Mouse (Mus musculus) kidney, postnatal 14 days (tissue): ENCODE data around the gene Sipa1l1.

ENCODE experiments used
- DNase-seq: peaks from one replicate; pipeline ENCODE4 v3.0.0; 2022; ENCODE audit warnings: mixed read lengths

Sipa1l1 gene

DNA sequence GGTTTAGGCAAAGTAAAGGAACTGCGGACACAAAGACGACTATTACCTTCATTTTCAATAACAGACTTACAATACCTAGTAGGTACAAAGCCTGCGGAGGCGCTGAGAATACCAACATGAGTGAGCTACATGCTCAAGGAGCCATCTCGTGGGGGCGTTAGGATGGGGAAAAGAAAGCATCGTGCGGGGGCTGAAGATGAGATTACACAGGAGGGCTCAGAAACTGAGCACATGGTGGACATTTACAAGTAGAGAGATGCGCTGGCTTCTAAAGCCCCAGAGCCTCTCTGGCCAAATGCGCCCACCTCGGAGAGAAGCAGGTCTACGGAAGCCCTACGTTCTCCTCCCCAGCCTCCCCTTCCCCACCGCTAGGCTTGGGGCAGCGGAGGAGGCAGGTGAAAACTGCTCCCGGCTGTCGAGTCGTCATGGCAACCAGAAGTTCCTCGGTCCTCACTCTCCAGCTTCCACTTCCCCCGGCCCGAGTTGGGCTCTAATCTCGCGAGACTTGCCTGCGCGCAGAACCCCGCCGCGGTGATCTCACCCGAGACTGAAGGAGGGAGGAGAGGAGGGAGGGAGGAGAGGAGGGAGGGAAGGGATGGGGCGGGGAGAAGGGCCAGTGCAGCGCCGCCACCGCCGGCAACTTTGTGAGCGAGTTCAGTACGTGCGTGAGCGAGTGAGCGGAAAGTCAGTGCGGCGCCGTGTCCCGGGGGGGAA is at the start of gene Sipa1l1:
TSS of gene Sipa1l1 (plus strand) at position 501 of the 714 bp plus-strand sequence.
- DNase-seq = peak; percentile 96

DNA sequence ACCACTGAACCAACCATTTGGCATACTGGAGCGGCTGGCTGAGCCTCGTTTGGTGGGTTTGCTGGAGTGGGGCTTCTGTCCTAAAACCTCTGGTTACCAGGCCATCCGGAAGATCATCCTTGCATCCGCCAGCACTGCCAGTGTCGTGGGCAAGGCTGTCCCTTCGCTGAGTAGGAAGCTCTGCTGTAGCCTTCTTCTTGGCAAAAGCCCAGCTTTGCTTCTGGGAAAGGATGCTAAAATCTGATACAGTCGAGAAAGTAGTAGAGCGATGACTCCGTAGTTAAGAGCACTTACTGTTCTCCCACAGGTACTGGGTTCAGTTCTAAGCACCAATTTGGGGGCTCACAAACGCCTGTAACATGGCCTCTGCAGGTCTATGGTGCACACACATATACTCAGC is 47.2 kb upstream of the Sipa1l1 start:
- DNase-seq = peak; percentile 25

DNA sequence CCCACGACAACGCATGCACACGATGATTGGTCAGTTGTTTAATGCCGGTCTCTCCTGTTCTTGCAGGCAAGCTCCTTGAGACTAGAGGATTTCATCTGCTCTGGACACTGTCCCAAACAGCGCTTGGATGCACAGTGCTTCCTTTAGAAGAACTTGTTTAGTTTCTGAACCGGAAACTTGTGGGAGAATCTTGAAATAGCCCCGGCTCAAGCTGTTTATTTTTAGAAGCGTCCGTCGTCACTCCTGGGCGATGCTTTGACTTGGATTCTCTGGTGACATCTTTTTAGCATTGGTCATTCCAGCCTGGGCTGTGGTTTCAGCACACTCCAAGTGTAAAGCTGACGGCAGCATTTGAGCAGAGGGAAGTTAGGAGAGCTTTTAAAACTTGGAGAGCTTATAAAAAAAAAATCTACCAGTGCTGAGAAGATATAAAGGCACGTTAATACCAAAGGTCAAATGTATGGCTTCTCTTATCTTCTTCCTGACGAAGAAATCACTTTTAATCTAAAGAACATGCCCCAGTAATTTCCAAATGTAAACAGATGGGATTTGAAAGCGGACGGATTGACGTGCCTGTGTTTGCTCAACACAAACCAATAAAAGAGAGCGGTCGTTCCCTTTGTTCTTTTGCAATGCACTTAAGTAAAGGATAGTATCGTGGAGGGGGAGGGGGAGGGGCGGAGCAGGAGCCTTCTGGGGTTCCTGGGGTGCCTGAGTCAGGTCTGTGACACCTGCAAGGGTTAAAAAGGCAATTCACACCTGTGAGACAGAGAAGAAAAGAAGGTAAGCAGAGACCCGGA is 46.5 kb upstream of the Sipa1l1 start:
- peak; percentile 60 for DNase-seq

DNA sequence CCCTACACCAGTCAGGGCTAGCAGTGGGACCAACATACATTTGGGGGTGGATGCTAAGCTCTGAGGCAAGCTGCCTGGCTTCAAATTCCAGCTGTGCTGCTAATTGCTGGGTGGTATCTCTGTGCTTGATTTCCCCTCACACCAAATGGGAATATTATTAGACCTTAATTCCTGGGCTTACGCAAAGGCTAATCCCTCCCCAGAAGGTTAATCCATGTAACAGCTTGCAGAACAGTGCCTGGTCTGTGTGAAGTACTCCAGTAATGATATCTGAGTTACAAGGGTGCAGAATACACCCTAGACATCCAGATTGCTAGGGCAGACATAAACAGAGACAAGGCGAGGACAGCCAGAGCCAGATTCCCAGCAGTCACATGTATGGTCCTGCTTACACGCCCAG is 42.3 kb upstream of the Sipa1l1 start:
- no peak for DNase-seq

DNA sequence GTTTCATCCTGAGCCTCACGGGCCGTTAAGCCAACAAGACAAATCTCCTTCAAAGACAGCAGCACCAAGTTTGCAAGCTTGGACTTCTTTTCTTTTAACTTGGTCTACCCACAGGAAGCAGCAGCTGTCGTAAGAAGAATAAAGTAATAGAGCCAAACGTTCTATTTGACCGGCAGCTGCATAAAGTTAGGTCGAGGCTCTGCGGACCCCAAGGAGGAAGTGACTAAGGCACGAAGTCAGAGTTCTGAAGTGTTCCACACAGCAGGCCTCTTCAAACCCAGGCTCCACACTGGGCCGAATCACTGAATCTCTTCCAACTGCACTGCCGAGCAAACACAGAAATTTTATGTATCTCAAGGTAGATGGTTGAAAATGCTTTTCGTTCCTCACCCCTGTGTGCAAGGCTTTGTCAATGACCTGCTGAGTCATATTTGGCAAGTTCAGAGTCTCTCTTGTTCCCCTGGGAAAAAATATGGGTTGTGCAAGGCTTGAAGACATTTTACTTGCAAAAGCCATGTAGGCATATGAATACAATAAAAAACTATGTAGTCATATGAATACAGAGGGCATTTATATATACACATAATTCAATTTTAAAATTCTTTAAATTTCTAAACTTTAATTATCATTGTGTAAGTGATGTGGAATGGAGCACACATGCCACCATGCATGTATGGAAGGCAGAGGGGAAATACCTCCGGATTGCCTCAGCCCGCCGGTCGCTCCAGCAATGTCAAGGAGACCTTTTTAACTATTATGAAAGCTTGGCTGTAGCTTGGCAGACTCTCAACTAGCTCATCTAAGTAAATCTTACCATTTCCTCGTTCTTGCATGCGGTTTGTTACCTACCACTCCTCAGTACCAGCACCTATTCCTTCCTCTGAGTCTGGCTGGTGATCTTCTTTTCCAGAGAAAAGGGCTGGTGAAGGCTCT is 29.6 kb upstream of the Sipa1l1 start:
- no peak for DNase-seq

DNA sequence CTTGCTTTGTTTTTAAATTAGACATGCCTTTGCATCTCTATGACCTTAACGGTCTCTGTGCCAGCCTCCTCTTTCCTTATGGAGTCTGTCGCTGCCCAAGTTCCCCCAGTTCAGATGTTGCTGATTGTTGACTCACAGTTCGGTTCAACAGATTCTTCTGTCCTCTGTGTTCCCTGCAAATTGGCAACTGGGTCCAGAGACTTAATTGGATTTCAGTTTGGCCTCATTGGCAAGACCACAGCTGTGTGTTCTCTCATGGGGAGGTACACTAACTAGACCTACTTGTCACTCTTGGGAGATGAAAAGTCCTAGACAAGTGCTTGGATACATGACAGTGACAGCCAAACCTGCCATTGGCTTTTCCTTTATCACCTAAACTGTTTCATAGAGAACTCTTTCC is 25.7 kb upstream of the Sipa1l1 start:
- DNase-seq = no peak

DNA sequence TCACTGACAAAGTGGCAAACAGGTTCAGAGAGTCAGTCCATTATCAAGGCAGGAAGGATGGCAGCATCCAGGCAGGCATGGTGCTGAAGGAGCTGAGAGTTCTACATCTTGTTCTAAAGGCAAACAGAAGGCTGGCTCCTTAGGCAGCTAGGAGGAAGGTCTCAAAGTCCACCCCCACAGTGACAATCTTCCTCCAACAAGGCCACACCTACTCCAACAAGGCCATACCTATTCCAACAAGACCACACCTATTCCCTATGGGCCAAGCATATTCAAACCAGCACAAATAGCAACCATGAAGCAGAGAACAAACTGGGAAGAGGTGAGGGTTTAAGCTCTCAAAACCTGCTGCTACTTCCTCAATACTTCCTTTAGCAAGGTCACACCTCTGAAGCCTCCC is 23.9 kb upstream of the Sipa1l1 start:
- DNase-seq = no peak

DNA sequence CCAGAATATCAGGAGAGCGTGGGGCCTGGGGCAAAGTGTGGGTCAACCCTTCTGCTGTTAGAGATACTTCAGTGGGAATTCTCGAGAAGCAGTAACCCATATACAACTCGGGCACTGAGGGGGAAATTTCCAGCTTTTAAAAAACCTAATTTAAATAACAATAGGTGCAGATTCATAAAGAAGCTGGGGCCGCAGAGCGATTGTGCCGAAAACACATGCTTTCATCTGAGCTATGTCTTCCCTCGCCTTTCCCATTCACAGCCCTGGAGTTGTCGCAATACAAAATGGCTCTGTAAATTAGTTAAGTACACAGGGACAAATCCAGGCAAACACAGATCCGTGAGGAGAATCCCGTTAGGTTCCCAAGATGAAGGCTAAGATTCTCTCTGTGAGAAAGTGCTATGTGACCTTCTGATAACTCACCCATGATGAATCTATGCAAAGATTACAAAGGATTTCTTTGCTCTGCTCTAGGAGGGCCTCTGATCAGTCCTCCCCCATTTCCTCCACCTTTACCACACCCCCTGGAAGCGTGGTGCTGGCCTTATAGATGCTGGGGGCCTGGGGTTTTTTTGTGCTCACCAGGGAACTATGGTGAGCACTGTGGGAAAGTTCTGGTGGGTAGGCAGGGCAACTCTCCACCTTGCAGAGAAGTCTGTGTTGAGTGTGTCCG is 22.0 kb upstream of the Sipa1l1 start:
- DNase-seq = no peak

DNA sequence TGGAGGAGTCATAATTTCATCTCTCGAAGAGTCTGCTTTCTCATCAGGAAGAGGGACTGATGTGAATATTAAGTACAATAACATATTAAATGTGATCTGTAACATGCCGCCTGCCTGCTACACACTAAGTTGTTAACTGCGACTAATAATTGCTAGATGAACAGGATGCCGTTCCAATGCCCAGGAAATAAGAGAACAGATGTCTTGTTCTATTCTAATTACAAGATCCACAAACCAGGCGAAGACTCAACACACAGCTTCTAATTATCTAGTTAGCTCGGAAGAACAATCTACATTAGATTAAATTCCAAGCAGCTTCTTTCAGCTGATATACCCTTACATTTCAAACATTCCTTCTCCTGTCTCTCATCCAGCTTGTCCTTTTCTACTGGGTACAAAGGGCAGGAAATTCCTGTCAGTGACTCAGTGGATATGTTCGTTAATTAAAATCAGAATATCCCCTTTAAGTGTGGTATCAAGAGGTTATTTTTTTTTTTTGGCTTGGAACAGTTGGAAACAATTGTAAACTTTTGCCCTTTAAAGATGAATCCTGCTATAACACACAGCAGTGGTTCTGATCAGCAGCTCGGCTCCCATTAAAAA is 20.7 kb upstream of the Sipa1l1 start:
- no peak for DNase-seq

DNA sequence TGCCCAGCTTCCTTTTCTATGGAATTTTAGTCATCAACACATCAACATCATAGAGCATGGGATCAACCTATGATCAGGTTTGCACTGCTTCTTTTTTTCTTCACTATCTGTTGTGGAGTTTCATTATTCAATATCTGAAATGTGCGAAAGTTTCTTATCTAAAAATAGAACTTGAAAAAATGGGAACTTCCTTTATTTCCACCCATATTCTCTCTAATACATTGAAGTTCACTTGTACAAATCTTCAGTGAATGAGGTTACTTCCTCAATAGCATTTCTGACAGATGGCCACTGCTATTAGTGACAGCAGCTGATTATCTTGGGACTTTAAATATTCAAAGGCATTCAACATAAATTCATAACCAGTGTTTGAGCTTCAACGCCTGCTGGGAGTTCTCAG is 18.1 kb upstream of the Sipa1l1 start:
- DNase-seq = no peak

DNA sequence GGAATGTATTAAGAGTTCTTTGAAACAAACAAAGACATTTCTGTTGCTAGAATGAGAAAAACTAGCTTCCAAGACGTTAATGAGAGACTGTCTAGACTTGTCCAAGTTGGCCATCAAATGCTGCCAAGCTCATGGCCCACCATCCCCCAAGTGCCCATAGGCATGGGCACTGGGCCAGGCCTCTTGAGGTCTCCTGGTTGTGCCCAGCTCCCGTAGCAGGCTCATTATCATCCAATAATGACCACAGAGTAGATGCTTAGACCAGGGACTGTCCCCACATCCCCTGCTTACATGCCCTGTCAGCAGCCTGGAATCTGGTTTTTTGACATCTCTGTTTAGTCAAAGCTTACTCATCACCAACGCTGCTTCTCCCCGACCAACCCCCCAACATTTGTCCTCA is 14.6 kb upstream of the Sipa1l1 start:
- DNase-seq = no peak

DNA sequence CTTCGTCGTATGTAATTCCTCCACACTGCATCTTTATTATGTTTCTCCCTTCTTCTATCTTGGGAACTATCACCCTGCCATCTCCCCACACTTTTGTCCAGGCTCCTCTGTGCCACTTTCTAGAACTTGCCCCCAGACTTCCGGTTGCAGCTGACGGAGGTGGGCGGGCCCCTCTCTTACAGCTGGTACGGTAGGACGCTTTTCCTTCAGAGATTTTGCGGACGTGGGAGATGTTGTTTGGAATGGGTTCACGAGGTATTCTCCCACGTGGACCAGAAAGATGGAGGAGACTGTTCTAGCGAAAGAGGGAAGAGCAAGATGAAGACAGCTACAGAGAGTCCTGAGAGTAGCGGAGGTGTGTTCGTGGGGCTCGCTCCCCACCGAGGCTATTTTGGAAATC is 10.6 kb upstream of the Sipa1l1 start:
- no peak for DNase-seq

DNA sequence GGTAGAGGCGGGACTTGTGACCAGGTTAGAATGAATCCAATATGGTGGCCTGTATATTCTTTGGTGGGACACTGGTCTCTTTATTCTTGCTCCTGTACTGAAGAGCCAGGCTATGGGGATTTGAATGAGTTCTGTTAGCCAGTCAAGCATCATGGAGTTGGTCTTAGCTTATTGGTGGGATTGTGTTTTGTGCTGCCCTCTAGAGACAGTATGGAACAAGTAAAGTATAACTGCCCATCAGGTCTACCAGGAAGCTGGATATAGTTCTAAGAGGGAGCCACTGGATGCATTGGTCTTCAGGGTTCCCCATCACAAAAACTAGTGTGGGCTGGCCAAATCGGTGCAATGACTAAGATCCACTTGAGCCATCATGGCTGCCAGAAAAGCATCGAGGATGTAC is 9.7 kb upstream of the Sipa1l1 start:
- DNase-seq = no peak

DNA sequence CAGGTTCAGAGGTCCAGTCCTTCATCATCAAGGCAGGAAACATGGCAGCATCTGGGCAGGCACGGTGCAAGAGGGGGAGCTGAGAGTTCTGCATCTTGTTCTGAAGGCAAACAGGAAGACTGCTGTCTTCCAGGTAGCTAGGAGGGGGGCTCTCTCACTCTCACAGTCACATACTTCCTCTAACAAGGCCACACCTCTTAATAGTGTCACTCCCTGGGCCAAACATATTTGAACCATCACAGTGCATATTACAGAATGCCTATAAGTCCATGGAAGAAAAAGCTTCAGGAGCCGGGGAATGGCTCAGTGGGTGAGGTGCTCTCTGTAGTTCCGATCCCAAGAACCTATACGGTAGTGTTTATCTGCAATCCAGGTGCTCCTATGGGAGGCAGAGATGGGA is 3.5 kb upstream of the Sipa1l1 start:
- no peak for DNase-seq

DNA sequence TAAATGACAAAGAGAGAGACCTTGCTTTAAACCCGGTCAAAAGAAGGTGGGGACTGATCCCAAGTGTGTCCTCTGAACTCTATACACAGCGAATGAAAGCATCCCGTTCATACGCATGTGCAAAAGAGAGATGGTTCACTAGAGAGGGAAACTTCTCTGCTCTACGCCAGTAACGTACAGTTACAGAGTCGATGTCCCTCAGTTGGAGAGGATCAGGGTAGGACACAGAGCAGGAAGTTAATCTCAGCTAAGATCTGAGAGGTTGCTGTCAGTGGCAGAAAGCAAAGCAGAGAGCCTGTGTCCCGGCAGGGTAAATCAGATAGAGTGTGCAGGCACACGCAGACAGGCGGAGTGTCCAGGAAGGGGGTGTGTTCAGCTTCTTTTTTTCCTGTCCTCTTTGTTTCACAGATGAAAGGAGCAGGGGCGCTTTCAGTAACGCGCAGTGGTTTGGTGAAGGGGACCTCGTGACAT is 3.0 kb upstream of the Sipa1l1 start:
- no peak for DNase-seq

DNA sequence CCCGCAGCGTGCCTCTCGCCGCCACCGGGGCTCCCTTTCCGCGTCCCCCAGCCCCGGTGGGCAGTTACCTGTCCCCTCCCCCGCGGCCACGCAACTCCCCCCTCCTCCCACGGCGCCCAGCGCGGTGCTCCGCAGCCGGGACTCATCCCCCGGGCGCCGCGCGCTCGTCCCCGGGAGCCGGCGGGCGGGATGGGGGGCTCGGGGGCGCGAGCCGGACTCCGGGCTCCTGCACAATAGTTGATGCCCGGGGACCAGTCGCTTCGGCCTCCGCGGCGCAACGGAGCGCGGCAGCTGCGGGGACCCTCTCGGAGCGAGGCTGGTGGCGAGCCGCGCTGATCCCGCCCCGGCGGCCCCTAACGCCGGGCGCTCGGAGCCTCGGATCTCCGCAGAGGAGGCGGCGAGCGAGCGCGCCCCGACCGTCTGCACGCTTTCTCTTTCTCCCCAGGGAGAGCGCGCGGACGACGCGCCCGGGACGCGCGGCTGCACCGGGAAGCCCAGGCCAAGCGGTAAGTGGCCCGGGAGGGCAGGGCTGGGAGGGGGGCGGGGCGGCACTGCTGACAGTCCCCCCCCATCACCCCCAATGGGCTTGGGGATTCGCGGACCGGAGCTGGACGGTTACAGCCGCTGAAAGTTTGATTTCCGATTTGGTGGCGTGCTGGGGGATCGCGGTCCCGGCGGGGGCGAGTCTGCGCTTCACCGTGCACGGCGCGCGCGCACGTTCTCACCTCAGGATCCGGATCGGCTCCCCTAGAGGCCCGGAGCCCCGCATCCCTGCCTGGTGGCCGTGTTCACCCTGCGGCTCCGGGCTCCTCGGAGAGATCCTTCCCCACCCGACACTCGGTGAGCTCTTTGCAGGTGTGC is 681 bp downstream of the Sipa1l1 start:
- DNase-seq = peak; percentile 81

DNA sequence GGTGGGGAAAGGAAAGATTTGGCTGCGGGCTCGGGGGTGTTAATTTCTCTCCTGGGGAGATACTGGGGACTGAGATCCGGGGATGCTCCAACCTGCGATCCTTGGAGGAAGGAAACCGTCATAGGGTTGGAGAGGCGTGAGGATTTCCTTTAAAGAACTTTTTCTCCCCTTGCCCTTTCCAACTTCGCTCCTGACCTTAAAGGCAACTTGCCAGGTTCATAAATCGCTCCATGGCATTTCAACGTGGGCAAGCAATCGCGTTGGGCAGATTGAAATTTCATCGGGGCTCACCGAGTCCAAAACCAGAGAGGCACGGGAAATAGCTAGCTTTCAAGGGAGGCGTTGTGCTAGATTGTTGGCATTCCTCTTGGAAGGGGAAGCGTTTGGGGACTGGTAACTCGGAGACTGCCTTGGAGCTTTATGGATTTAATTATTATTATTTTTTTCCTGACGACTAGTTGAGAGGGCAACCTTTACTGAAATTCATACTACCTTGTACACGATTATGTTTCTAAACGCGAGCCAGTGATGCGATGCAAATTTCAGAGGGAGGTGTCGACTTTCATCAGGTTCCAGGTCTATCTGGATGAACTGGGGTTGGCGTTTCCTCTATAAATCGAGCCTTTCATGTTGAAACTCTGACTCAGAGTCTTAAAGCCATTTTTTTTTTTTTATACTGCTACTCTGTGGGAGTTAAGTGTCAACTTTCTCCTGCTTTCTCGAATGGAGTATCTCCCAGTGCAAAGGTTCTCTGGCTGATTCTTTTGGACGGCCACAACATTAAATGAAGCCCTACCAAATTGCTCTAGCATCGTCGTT is 1.6 kb downstream of the Sipa1l1 start:
- DNase-seq = peak; percentile 58

DNA sequence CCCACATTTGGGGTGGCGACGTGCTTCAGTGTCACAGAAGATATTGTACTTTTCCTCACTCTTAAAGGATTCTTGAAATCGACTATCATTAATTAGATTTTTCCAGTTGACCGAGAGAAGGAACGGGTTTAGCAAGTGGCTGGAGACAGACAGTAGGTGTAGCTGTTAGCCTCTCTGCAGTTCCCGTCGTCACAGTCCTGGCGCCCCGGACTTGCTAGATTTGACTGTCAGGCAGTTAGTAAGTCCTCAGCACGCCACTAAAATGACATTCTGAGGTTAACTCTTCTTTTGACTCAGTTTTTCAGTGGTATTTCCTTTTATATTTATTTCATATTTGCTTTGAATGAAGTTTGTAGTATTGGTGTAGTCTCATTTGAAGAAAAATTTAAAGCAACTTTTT is 2.5 kb downstream of the Sipa1l1 start:
- peak; percentile 70 for DNase-seq

DNA sequence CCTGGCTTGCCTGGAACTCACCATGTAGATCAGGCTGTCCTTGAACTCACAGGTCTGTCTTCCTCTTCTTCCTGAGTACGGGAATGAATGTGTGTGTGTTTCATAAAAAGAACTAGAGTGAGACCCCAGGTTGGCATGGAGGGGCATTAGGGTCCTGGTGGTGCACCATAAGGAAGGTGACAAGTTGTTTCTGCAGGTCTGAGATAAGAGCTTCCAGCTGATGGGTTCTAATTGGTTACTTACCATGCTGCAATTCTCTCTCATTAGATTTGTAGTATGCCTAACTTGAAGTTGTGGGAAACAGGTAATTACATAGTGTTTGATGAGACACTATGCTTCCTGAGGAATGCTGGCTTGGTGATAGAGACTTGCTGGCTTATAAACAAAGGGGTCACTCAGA is 4.5 kb downstream of the Sipa1l1 start:
- no peak for DNase-seq

DNA sequence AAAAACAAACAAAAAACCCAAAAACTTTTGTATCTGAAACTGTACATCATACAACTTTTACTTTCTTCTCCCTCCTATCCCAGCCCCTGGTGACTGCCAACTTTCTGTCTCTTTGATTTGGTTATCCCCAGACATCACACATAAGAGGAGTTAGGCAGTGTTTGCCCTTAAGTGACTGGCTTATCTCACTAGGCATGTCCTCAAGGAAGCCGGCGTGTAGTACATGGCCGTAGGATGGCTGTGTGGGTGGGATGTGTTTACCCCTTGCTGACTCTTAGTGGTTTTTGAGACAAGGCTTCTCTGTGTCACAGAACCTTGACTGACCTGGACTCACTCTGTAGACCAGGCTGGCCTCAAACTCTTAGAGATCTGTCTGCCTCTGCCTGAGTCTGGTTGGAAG is 6.6 kb downstream of the Sipa1l1 start:
- DNase-seq = no peak
